Mouse (Mus musculus) 3134 (cell line): ENCODE measurements around the gene Sf3a3.

Experiments
- DNase-seq: peaks from one replicate; pipeline ENCODE4 v3.0.0-alpha.2; 2011; ENCODE audit warnings: low spot score; ENCODE audit not compliant: insufficient read length; ENCODE audit errors: extremely low read depth

Gene Sf3a3

DNA sequence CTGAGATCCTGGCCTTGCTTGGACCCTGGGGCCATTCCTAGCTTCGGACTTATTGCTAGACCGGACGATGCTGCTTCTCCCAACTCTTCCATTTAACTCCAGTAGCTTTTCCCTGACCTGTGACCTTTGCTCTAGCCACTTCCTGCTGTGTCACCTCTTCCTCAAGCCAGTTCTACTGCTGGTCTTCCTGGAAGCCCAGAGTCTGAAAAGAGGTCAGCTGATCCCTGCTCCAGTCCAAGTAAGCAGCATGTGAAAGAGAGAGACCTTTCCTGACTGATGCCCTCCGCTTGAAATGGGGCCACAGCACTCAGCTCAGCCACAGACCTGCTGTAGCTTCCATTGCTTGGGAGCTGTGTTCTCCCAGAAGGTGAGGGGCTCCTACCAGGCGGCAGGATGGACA lies 22.9 kb downstream of the Sf3a3 start:
- DNase-seq = no peak

DNA sequence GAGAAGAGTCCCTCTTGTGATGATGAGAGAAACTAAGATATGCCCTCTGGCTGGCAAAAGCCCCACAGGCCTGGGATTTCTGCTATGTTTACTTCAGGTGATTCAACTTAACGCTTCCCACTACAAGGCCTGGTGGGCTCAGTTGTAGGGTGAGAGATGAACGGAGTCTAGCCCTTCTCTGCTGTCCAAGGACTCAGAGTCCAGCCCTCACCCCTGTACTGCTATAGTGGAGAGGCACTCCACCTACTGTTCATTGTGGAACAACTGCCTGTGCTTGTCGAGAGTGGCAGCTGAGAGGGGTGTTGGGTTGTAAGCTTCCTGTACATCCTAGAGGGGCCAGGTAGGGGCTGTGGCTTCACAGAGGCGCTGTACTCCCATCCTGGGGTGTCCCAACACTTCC lies 23.4 kb downstream of the Sf3a3 start:
- DNase-seq = no peak

DNA sequence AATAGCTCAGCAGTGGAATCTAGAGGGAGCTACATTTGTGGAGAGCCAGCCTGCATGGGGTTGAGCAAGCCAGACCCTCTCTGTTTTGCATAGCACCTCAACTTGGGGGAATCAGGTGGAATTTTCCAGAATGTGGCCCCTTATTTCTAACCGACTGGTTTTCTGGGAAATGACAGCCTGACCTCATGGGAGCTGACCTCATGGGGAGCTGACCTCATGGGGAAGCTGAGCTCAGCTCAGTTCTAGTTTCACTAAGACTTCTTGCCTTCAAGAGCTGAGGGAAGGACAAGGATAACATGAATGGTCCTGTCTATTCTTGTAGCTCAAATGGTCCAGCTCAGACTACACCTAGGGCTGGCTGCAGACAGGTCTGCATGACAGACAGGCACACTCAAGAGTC lies 24.2 kb downstream of the Sf3a3 start:
- no peak for DNase-seq

DNA sequence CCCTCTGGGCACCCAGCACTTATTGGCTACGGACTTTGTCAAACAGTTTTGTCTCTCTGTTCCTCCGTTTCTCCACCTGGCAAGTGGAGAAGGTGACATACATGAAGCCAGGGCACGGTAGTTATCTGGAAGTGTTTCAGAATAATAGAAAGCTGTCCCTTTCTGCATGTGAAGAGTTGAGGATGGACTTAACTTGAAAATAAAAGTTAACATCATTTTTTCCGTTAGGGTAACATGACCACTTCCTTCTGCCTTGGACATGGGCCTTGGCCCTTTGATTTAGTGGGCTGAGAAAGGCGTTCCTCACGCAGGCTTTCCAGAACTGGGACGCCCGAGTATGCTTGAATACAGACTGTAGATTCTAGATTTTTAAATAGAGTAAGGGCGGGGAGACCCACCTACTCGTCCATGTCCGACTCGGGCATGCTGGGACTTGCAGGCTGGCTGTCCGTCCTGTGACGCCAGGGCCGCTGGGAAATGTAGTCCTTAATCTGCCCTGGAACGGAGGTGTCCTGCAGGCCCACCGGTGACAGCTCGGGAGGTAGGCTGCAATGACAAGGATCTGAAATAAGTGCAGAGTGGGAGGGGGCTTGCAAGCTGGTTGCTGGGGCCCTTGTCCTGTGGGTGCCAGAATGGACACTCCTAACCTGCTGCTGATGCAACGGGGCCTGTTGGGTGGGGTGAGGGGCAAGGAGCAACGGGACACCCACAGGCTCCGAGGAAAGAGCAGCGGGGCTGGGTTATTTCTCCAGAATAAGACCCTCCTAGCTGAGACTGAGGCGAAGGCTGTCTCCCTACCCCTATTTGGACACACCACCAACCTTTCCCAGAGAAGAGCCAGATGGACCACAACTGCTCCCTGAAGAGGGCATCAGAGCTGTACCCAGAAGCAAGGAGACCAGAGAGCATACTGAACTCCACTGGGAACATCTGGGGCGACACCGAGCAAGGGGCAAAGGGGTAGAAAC lies 27.1 kb downstream of the Sf3a3 start, which contains the start of gene Inpp5b:
Gene Inpp5b (plus strand): TSS at position 475 of the 968 bp plus-strand sequence.
- DNase-seq = peak; percentile 78

DNA sequence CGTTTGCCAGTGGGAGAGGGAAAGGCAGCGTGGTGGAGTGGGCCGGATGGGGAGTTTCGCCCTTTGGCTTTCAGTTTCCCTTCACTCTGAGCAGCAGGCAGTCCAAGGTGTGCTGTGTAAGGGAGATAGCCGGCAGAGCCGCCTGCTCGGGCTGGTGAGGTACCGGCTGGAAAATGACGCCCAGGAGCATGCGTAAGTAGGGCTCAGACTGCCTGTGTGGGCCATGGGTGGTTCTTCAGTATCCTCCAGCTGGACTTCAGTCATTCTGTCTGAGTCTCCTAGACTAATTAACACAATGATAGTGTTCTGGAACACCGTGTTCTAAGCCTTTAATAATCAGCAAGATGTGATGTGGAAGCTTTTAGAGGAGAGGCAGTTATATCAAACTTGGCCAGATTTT lies 28.3 kb downstream of the Sf3a3 start:
- no peak for DNase-seq

DNA sequence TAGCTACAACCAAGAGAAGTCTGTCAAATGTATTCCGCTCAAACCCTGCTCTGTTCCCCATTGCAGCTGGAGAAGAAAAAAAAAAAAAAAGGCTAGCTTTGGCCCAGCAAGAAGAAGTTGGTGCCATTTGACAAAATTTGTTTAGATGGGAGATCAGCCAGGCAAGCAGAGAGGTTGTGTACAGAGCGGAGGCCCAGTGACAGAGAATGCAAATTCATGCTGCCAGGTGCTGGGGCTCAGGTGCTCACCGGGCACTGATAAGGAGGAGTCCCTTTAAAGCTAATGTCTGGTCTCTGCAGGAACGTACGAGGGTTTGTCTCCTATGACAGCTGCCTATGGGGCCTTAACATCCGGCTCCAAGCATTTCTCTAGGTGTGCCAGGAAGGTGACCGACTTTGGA lies 32.0 kb downstream of the Sf3a3 start:
- no peak for DNase-seq

DNA sequence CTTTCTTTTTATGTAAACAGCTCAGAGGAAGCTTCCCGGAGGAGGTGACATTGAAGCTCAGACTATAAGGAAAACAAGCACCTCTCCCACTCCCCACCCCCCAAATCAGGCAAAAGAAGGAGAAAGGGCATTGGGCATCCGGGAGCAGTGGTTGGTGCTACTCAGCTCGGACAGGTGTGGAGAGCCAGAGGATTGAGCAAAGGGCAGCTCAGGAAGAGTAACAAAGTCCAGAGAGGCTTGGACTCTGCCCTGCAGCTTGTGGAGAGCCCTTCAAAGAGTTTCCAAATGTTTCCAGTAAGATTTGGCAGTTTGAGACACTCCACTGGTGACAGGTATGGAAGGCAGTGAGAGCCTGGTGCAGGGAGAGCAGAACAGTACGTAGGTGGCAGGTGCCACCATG lies 33.3 kb downstream of the Sf3a3 start:
- DNase-seq = no peak

DNA sequence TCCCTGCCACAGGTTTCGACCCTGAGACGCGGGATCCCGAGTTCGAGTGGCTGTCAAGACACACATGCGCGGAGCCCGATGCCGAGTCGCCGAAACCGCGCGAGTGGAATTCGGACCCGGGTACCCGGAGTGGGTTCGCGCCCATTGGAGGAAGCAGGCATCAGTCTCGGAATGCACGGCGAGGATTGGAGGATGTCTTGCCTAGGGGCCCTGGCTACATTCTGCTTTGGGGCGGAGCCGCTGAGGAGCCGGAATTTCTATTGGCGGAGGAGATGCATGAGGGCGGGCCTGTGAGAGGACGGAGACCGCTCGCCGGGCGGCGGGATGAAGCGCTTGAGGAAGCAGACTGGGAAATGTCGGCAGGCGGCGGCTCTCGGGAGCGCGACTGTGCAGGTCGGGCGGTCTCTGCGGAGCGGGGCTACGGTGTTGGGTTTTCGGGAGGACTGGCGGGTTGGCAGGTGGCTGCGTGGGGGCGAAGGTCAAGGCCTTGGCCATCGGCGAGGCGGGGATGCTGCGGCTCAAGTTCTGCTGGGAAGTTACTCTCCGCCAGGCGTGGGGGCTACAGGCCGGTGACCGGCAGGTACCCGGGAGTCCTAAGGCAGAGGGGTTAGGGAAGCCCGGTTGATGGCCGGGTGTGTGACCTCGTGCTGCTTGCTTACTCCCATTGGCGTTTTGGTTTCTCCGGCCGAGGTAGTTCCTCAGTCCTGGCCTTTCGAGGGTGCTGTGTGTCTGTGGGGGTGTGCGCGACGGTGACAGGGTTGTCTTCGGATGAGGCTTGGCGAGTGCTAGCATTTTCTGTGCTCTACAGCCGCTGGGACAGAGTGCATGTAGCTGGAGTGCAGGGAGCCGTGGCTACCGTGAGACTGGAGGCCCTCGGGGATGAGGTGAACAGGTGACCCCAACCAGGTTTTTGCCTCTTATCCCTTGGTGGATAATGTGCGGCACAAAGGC lies 37.0 kb downstream of the Sf3a3 start:
- peak; percentile 94 for DNase-seq

DNA sequence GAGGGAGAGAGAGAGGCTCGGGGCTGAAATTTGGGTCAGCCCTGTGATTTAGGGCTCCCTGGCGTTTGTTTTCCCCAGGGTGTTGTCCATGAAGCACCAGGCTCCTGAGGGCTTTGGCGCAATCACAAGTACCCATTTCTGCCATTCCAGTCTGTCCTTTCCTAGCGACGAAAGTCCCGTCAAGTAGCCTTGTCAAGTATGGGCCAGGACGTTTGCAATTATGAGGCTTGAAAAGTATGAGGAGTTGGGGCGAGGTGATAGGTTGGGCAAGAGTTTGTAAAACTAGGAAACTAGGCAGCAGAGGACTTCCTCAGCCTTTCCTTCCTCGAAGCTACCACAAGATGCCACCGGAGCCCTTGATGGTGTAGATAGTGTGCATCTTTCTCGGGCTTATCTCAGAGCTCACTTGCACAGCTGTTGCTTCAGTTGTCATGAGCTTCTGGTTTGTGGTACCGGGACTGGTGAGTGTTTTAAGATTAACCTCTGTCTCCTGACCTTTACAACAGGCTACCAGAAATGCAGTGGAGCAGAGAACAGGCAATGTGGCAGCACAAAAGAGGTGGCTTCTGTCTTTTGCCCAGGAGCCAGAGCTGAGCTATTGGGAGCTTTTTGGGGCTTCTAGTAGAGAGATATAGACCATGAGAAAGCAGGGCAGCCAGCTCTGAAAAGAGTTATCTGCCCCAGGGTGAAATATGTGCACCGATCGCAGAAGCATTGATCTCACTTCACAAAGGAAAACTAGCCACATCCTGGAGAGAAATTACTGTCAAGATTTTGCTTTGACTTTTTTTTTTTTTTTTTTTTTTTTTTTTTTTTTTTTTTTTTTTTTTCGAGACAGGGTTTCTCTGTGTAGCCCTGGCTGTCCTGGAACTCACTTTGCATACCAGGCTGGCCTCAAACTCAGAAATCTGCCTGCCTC lies 38.0 kb downstream of the Sf3a3 start:
- no peak for DNase-seq

DNA sequence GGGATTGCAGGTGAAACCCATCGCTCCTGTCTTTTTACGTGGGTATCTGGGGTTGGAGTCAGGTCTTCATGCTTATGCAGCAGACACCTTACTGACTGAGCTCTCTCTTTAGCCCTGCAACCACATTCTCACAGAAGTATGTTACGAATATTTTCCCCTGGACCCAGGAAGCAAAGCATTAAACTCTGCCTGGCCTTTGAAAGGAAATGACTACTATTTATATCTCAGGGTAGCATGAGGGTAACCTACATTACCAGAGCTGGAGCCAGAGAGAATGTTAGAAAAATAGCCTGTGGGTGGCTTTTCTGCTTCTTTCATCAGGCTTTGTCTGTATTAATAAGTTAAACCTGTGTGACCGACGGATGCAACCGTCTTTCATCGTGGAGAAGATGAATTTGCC lies 41.0 kb downstream of the Sf3a3 start:
- no peak for DNase-seq

DNA sequence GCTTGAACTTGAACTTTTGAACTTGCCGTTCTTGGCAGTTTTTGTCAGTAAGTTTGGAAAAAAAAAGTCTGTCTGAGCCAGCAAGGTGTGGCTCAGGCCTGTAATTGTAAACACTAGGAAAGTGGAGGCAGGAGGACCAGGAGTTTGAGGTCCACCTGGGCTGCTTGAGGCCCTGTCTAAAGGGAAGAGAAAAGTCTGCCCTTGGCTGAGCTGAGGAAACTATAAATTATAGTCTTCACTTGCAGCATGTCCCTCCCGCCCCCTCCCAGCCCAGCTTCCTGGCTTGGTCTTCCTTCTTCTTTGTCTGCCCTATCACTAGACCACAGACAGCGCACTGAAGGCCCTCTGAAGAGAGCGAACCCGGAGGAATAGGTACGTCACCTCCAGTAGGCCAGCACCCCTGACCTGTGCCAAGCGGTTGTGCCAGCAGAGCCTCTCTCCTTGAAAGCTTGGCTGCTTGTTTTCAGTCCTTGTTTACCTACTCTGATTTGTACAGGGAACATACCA lies 44.8 kb downstream of the Sf3a3 start:
- DNase-seq = no peak

DNA sequence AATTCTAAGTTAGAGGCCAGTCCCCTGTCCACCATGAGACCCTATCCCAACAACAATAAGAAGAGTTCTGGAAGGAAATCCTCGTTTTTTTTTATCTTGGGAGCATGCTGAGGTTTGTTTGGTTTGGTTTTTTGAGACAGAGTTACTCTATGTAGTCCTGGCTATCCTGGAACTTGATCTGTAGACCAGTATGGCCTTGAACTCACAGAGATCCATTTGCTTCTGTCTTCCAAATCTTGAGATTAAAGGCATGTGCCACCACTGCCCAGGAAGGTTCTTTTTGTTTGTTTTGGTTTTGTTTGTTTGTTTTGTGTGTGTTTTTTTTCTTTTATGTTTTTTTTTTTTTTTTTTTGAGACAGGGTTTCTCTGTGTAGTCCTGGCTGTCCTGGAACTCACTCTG lies 46.6 kb downstream of the Sf3a3 start:
- DNase-seq = no peak

DNA sequence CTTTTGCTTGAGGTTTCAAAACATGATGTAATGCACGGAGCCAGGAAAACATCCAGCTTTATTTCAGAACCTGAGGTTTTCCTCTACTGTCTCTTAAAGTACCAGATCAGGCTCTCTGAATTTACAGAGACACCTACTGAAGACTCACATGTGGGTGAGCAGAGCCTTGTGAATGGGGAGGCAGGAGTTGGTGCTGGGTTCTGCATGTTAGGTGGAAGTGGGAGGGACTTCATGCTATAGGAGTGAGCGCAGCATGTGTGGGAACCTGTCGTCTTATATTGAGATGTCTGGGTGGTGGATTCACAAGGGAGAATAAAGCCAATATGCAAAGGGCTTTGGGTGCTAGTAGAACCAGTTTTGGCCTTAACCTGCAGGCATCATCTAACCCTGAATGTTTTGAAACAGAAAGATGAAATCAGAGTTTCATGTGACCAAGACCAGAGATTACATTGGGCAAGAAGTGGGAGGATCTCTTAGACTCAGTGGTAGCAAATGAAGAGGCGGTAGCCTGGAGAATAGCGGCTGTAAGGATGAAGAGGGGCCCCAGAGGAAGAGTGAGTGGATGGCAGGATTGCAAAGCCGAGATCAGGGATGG lies 48.4 kb downstream of the Sf3a3 start:
- DNase-seq = no peak

DNA sequence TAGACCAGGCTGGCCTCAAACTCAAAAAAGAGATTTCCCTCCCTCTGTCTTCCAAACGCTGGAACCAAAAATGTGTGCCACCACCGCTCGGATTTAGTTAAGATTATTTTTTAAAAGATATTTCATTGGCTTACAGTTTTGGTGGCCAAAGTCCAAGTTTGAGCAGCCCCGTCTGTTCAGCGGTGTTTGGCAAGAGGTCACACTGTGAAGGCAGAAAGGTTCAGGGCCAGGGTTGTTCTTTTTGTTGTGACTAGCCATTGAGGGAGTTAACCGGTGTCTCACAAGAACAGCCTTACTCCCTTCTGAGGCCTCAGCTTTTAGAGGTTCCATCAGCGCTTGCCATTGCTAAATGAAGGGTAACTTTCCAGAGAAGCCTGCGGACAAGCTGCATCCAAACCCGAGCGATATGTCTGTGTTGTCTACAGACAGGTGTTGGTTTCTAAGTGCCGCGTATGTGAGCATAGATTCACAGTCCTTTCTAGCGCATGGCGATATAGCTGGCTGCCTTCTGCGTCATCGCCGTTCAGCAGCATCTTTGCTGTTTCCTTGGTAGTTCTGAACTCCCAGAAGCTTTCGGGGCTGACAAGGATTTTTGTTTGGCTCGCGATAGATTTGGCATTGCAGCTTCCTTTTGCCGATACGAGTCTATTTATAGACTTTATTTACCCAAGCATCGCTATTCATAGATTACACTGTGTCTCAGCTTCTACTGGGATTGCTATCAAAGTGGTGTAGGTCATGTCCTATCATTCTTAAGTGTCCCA lies 51.4 kb downstream of the Sf3a3 start:
- DNase-seq = no peak

DNA sequence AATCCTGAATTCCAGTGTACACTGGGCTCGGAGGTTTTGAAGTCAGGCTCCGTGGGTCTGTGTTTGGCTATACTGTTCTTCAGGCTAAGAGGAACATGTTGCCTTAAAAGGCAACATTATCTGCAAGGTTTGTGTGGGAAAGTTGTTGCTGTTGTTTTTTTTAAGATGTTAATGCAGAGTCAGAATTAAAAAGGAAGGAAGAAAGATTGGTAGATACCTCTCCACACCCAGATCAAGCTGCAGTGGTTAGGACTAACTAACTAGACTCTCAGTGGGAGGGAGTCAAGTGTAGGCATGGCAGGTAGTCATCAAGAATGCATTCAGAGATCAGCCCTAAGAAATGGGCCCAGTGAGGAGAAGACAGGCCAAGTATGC lies 52.0 kb downstream of the Sf3a3 start:
- no peak for DNase-seq

DNA sequence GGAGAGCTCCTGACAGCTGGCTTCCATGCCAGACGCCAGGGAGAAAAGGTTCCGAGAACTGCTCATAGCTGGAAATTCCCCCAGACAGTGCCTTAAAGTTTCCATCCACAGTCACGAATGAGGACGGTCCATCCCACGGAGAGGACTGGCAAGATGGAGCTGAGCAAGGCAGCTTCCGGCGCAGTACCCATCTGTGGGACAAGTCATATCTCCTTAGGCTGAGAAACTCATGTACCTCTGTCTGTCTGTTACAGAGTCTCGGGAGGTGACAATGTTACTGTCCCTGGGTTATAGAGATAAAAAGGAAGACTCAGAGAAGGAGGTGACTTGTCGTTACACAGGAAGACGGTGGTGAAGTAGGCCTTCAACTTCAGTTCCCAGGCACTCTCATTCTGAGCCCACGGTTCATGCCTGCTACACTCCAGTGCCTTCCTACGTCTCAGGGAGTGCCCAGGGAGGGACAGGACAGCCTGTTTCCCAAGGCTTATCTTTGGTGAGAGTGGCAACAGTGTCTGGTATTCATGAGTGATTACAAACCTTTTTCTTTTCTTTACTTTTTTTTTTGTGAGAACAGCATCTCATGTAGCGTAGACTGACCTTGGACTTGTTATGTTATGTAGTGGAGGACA lies 54.5 kb downstream of the Sf3a3 start:
- DNase-seq = no peak

DNA sequence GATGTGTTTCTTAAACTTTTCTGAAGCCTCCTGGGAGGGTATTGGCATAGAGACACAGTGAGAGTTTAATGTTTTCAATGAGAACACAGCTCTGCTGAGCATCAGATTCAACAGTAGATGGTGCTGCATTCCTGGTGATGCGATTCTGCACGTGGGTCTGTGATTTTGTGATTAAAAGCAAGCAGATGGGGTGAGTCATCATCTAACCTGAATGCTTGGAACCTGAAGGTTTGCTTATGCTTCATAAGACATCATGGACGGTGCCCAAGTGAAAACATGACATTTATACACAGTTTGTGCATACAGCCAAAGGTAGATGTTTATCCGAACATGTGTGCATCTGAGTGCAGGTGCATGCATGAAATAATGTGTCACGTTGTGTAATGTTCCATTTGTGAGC lies 56.0 kb downstream of the Sf3a3 start:
- DNase-seq = no peak

DNA sequence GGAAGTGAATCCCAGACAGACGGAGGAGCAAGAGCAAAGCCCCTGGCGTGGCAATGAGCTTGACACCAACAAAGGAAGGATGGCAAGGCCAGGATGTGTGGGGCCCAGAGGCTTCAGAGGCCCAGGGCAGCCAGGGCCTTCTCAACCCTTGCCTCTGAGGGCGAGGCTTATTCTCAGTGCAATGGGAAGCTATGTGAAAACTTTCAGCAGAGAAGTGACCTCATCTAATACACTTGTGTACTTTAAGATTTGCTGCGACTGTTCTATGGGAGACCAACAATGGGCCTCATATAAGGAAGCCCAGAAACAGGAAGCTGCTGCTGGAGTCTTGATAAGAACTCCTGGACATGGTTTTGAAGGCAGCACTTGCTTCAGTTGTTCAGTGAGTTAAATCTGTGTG lies 57.5 kb downstream of the Sf3a3 start:
- no peak for DNase-seq

DNA sequence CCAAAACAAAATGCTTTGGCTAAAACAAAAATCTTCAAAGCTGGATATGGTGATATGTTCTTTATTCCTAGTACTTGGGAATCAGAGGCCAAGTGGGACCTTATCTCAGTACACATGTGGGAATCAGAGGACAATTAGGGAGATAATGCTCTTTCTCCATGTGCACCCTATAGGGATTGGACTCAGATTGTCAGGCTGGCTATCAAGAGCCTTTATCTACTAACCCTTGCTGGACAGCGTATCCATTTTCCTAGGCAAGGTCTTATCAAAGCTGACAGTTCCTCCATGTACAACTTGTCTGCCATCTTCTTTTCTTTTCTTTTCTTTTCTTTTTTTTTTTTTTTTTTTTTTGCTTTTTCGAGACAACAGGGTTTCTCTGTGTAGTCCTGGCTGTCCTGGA lies 58.9 kb downstream of the Sf3a3 start:
- DNase-seq = no peak
